Comparison of ENCODE assay signal across 11 mouse cellular contexts in genomic region chr7:24636264-24636663, GRCm38 (mm10). TPM values are rescaled to one million over a fixed set of nuclear protein-coding genes. Genes with fewer than 3 reads are reported as not detected.
DNase-seq lines count a peak whose midpoint lies in the region; ATAC-seq and TF ChIP-seq lines count a peak whose summit lies in the region.
"Had no signal": no experiment of that assay in that cellular context is flagged by ENCODE, and none has a peak within 500 bp of the region (broad histone marks: within the 10 kb centered on the region; RNA-seq: fewer than 3 reads in every experiment).

Lypd3 (plus strand) TSS chr7:24636550.

- H3K9ac ChIP-seq in liver, embryonic 12.5 days = no peak within 1 kb of the TSS
- no peak within 1 kb of the TSS for H3K9ac ChIP-seq in embryonic facial prominence, embryonic 15.5 days
- H3K9ac ChIP-seq in intestine, postnatal 0 days (ENCODE audit: low read depth, low read length) = no peak within 1 kb of the TSS
- H3K9ac ChIP-seq in neural tube, embryonic 15.5 days (replicated peaks) = no peak within 1 kb of the TSS

- no peak within 1 kb of the TSS; the same call in 1 of the 2 replicates for H3K27ac ChIP-seq in liver, embryonic 12.5 days
- H3K27ac ChIP-seq in embryonic facial prominence, embryonic 15.5 days (replicated peaks) = peak within 1 kb of the TSS; percentile 60
- no peak within 1 kb of the TSS for H3K27ac ChIP-seq in intestine, postnatal 0 days (ENCODE audit: low read depth, low read length)
- H3K27ac ChIP-seq in neural tube, embryonic 15.5 days (replicated peaks) = no peak within 1 kb of the TSS

- 0 out of 2 replicates have a peak within 1 kb of the TSS, but pooled peaks have one; percentile 50 for H3K4me3 ChIP-seq in liver, embryonic 12.5 days
- peak within 1 kb of the TSS; percentile 47 for H3K4me3 ChIP-seq in embryonic facial prominence, embryonic 15.5 days (replicated peaks)
- 0 out of 2 replicates have a peak within 1 kb of the TSS, but pooled peaks have one; percentile 45 for H3K4me3 ChIP-seq in intestine, postnatal 0 days (ENCODE audit: low read depth, low read length)
- peak within 1 kb of the TSS; percentile 6; the same call in 1 of the 2 replicates for H3K4me3 ChIP-seq in neural tube, embryonic 15.5 days (replicated peaks)

- ATAC-seq in liver, embryonic 12.5 days = no peak
- ATAC-seq in embryonic facial prominence, embryonic 15.5 days (ENCODE audit: insufficient number of reproducible peaks, low FRiP score, low TSS enrichment, low read depth) = no peak
- ATAC-seq in intestine, postnatal 0 days = no peak
- no peak for ATAC-seq in neural tube, embryonic 15.5 days (ENCODE audit: low FRiP score)

- H3K9me3 ChIP-seq in liver, embryonic 12.5 days (replicated peaks) = no peaks in the 10 kb centered on the region
- H3K9me3 ChIP-seq in embryonic facial prominence, embryonic 15.5 days (replicated peaks) = no peaks in the 10 kb centered on the region
- H3K9me3 ChIP-seq in intestine, postnatal 0 days (ENCODE audit: control insufficient read depth) = no peaks in the 10 kb centered on the region
- H3K9me3 ChIP-seq in neural tube, embryonic 15.5 days (replicated peaks) = no peaks in the 10 kb centered on the region

- DNase-seq in liver = no peak
- DNase-seq in layer of hippocampus, postnatal 10 days (ENCODE audit: low spot score in 2 of 2) = no peak
- no peak for DNase-seq in left cerebral cortex, adult 18-20 months (ENCODE audit: low spot score in 2 of 2)
- DNase-seq in heart, postnatal 10 days = no peak
- DNase-seq: kidney, postnatal 10 days had no signal

- intact Hi-C loops in heart, postnatal 10 days (cut with DNase I) = no loop called here

- 0 out of 2 replicates have a peak within 1 kb of the TSS, but pooled peaks have one; percentile 79 for H3K4me2 ChIP-seq in liver, embryonic 12.5 days
- H3K4me2 ChIP-seq in embryonic facial prominence, embryonic 15.5 days (replicated peaks) = peak within 1 kb of the TSS; percentile 88
- peak within 1 kb of the TSS; percentile 85 for H3K4me2 ChIP-seq in intestine, postnatal 0 days (replicated peaks; ENCODE audit: low read depth)
- H3K4me2 ChIP-seq in neural tube, embryonic 15.5 days = peak within 1 kb of the TSS; percentile 40

- TF ChIP-seq CTCF in intestine, postnatal 0 days (IDR thresholded peaks at IDR 0.05; ENCODE audit: low read depth) = no peak

- H3K27me3 ChIP-seq in liver, embryonic 12.5 days (replicated peaks) = peaks cover 53% of the 10 kb centered on the region
- peaks cover 49% of the 10 kb centered on the region for H3K27me3 ChIP-seq in embryonic facial prominence, embryonic 15.5 days
- peaks cover 32% of the 10 kb centered on the region for H3K27me3 ChIP-seq in intestine, postnatal 0 days (replicated peaks; ENCODE audit: control insufficient read depth, insufficient read depth, low read length)
- peaks cover 52% of the 10 kb centered on the region for H3K27me3 ChIP-seq in neural tube, embryonic 15.5 days (replicated peaks)

- H3K4me1 ChIP-seq in liver, embryonic 12.5 days = peaks cover 17% of the 10 kb centered on the region
- H3K4me1 ChIP-seq in embryonic facial prominence, embryonic 15.5 days = peaks cover 20% of the 10 kb centered on the region; the same call in 1 of the 2 replicates
- H3K4me1 ChIP-seq in intestine, postnatal 0 days (replicated peaks; ENCODE audit: control insufficient read depth, insufficient read depth, low read length) = no peaks in the 10 kb centered on the region
- H3K4me1 ChIP-seq in neural tube, embryonic 15.5 days = peaks cover 20% of the 10 kb centered on the region

- 32% methylated on average over 15 of the region's 15 CpGs for WGBS in liver, embryonic 12.5 days (ENCODE audit: insufficient replicate concordance)
- WGBS in embryonic facial prominence, embryonic 15.5 days = 12% methylated on average over 15 of the region's 15 CpGs
- WGBS in intestine, postnatal 0 days = 32% methylated on average over 15 of the region's 15 CpGs
- 14% methylated on average over 15 of the region's 15 CpGs for WGBS in neural tube, embryonic 15.5 days

- no peaks in the 10 kb centered on the region for H3K36me3 ChIP-seq in liver, embryonic 12.5 days
- H3K36me3 ChIP-seq in embryonic facial prominence, embryonic 15.5 days = no peaks in the 10 kb centered on the region
- H3K36me3 ChIP-seq in intestine, postnatal 0 days (ENCODE audit: control insufficient read depth, insufficient read depth) = no peaks in the 10 kb centered on the region
- H3K36me3 ChIP-seq in neural tube, embryonic 15.5 days = no peaks in the 10 kb centered on the region

RNA-seq across cellular contexts. Expression of gene Lypd3, which starts in this region (rescaled TPM):
- polyA plus RNA-seq in liver, embryonic 12.5 days (2016; fragmentation: Nextera tagmentation; extraction: Ambion mirVana) = not detected in 2 replicates
- polyA plus RNA-seq in embryonic facial prominence, embryonic 15.5 days (2015; fragmentation: Nextera tagmentation; extraction: Ambion mirVana) = 94.6 and 109 TPM in 2 replicates
- 0.13 and 0.17 TPM in 2 replicates for polyA plus RNA-seq in intestine, postnatal 0 days (2015; fragmentation: Nextera tagmentation; extraction: Ambion mirVana)
- 0.36 and 0.78 TPM in 2 replicates for polyA plus RNA-seq in neural tube, embryonic 15.5 days (2015; fragmentation: Nextera tagmentation; extraction: Ambion mirVana)
- under 1 TPM; 0.20 to 0.64 TPM for total RNA-seq in layer of hippocampus, postnatal 10 days (2021)
- total RNA-seq in left cerebral cortex, adult 18-20 months (2021) = under 1 TPM in 1 of 2 experiments, not detected in 1; 0.21 TPM
- not detected for total RNA-seq in heart, postnatal 10 days (2021)
- total RNA-seq: heart, adult 8-10 months; liver, adult 2 months had no signal
- polyA plus RNA-seq: liver, adult 2 months had no signal

Comparison
In these comparisons a context has a peak if more than half of its experiments do, and no peak if none do; other contexts are left out.
1. RNA of gene Lypd3 (polyA plus RNA-seq): 94.6 to 109 TPM in embryonic facial prominence, embryonic 15.5 days; 0.36 to 0.78 TPM in neural tube, embryonic 15.5 days, 0.13 to 0.17 TPM in intestine, postnatal 0 days and not detected in liver, embryonic 12.5 days; every median in the first group is over 10 times any median in the second.
2. Peak in every context shown above with its lines, with median percentiles within 50 percentile points of each other: H3K4me2 ChIP-seq and H3K4me3 ChIP-seq.